Mouse (Mus musculus) midbrain, embryonic 13.5 days (tissue): ENCODE measurements around the gene Hoxa4. TPM values are rescaled to one million over a fixed set of nuclear protein-coding genes. Genes with fewer than 3 reads are reported as not detected.

Experiments
- ATAC-seq: fragments of 200-750 bp; cut with Nextera tagmentation; 2 replicates; pipeline ENCODE4 v1.8.0; 2017; ENCODE audit warnings: mild to moderate bottlenecking, moderate TSS enrichment, moderate library complexity
- H3K27ac ChIP-seq: fragments of 300-500 bp; sonication (generic); 2 replicates; pipeline ENCODE4 v1.5.1; 2015; ENCODE audit warnings: inconsistent platforms, mild to moderate bottlenecking, moderate library complexity
- H3K27me3 ChIP-seq: fragments of 300-500 bp; sonication (generic); 2 replicates; pipeline ENCODE4 v1.6.1; 2015; ENCODE audit warnings: mild to moderate bottlenecking, inconsistent platforms
- H3K36me3 ChIP-seq: fragments of 300-500 bp; sonication (generic); 2 replicates; pipeline ENCODE4 v1.6.1; 2015; ENCODE audit warnings: mild to moderate bottlenecking, inconsistent platforms
- H3K4me1 ChIP-seq: fragments of 300-500 bp; sonication (generic); replicated peaks from 2 replicates; pipeline ENCODE4 v1.6.1; 2015; ENCODE audit warnings: inconsistent platforms
- H3K4me2 ChIP-seq: fragments of 300-500 bp; sonication (generic); replicated peaks from 2 replicates; pipeline ENCODE4 v1.6.1; 2015; ENCODE audit warnings: moderate library complexity, mild to moderate bottlenecking, inconsistent platforms
- H3K4me3 ChIP-seq: fragments of 300-500 bp; sonication (generic); replicated peaks from 2 replicates; pipeline ENCODE4 v1.5.1; 2015; ENCODE audit warnings: mild to moderate bottlenecking, inconsistent platforms
- H3K9ac ChIP-seq: fragments of 300-500 bp; sonication (generic); replicated peaks from 2 replicates; pipeline ENCODE4 v1.6.1; 2015; ENCODE audit warnings: mild to moderate bottlenecking, inconsistent platforms
- H3K9me3 ChIP-seq: fragments of 300-500 bp; sonication (generic); 2 replicates; pipeline ENCODE4 v1.6.1; 2016; ENCODE audit warnings: mild to moderate bottlenecking, inconsistent platforms
- WGBS: fragments of 180-500 bp; shearing (Covaris S2); methylation state at CpG from one replicate; pipeline ENCODE4 v1.1.7; 2015; 5-methylcytosine and 5-hydroxymethylcytosine counted together
- polyA plus RNA-seq: library from polyadenylated mRNA; unstranded; fragments of >200 nt; fragmentation: Nextera tagmentation; extraction: Ambion mirVana; gene quantifications from 2 replicates; pipeline ENCODE4 v1.2.1, GENCODE M21; 2015

Gene Hoxa4
- polyA plus RNA-seq, 1 experiment from 2014 or later, result not detected

GRCm38 (mm10) chr6:52189909-52190308 lies 1.6 kb downstream of the Hoxa4 start:
- no peak overlapping the region for H3K4me3 ChIP-seq
- WGBS, result 5% methylated on average over 8 of the region's 8 CpGs
- H3K4me1 ChIP-seq, result peaks cover 10% of the 10 kb centered on the region
- no peaks in the 10 kb centered on the region for H3K36me3 ChIP-seq
- H3K27me3 ChIP-seq, result peaks cover 100% of the 10 kb centered on the region
- H3K4me2 ChIP-seq, result no peak overlapping the region
- no peak overlapping the region for H3K9ac ChIP-seq
- ATAC-seq, result no peak
- no peak overlapping the region for H3K27ac ChIP-seq
- H3K9me3 ChIP-seq, result no peaks in the 10 kb centered on the region

GRCm38 (mm10) chr6:52189172-52189591 lies 2.4 kb downstream of the Hoxa4 start:
- Histone ChIP-seq H3K4me3 (no peak overlapping the region), H3K27me3 (peaks cover 100% of the 10 kb centered on the region), H3K9ac (no peak overlapping the region), H3K36me3 (no peaks in the 10 kb centered on the region), H3K4me2 (no peak overlapping the region), H3K9me3 (no peaks in the 10 kb centered on the region), H3K27ac (no peak overlapping the region), H3K4me1 (peaks cover 10% of the 10 kb centered on the region)
- ATAC-seq, result no peak
- WGBS, result 7% methylated on average over 5 of the region's 5 CpGs

GRCm38 (mm10) chr6:52186500-52186899 lies 5.1 kb downstream of the Hoxa4 start:
- Histone ChIP-seq H3K27ac (no peak overlapping the region), H3K4me2 (no peak overlapping the region), H3K9ac (no peak overlapping the region), H3K4me3 (no peak overlapping the region), H3K4me1 (peaks cover 7% of the 10 kb centered on the region), H3K9me3 (no peaks in the 10 kb centered on the region), H3K36me3 (no peaks in the 10 kb centered on the region), H3K27me3 (peaks cover 100% of the 10 kb centered on the region)
- ATAC-seq, result no peak
- WGBS, result 8% methylated on average over 1 of the region's 1 CpGs

DNA sequence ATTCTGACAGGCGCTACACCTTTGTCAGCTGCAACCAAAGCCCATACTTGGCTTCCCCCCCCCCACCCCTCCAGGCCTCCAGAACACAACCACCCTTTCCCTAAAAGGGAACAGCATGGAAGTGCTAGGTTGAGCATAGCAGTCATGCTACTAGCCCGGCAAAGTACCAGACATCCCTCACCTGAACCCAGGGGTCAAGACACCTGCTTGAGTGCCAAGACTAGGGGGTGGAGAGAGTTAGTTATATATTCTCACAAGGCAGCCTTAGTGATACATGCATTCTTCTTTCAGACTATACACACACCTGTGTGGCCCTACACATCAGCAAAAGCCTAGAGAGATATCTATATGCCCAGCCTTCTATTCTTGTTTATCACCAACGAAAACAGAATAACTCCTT lies 5.7 kb downstream of the Hoxa4 start:
- 9% methylated on average over 3 of the region's 3 CpGs for WGBS
- no peak overlapping the region for H3K4me2 ChIP-seq
- ATAC-seq, result no peak
- peaks cover under 1% of the 10 kb centered on the region; the same call in 1 of the 2 replicates for H3K4me1 ChIP-seq
- no peak overlapping the region for H3K4me3 ChIP-seq
- H3K9ac ChIP-seq, result no peak overlapping the region
- H3K36me3 ChIP-seq, result no peaks in the 10 kb centered on the region
- no peak overlapping the region for H3K27ac ChIP-seq
- H3K9me3 ChIP-seq, result no peaks in the 10 kb centered on the region
- peaks cover 100% of the 10 kb centered on the region for H3K27me3 ChIP-seq

DNA sequence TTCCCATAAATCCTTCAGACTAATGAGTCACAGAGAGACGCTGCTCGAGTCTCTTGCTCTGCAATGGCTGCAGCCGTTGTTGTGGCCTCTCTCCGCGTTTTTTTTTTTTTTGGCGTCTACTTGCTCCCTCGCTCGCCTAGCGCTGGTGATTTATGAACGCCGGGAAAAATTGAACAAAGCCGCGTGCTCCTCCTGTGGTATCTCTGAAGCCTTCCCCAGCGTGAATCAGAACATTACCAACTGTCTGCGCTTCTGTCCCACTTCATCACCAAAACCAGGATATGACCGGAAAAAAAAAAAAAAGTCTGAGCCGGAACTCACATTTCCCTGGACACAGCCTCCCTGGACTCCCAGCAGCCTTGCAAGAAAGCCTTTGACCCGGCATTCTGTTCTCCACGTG lies 6.3 kb downstream of the Hoxa4 start:
- Histone ChIP-seq H3K4me3 (no peak overlapping the region), H3K36me3 (no peaks in the 10 kb centered on the region), H3K4me2 (no peak overlapping the region), H3K9me3 (no peaks in the 10 kb centered on the region), H3K9ac (no peak overlapping the region), H3K4me1 (no peaks in the 10 kb centered on the region), H3K27ac (no peak overlapping the region), H3K27me3 (peaks cover 100% of the 10 kb centered on the region)
- no peak for ATAC-seq
- WGBS, result under 1% methylated on average over 19 of the region's 19 CpGs

- 1% methylated on average over 6 of the region's 6 CpGs for WGBS
- ATAC-seq, result no peak
- Histone ChIP-seq H3K4me3 (no peak overlapping the region), H3K27me3 (peaks cover 100% of the 10 kb centered on the region), H3K4me2 (no peak overlapping the region), H3K4me1 (no peaks in the 10 kb centered on the region), H3K27ac (no peak overlapping the region), H3K9ac (no peak overlapping the region), H3K9me3 (no peaks in the 10 kb centered on the region), H3K36me3 (no peaks in the 10 kb centered on the region)
Observed at GRCm38 (mm10) chr6:52184668-52185067, 6.9 kb downstream of the Hoxa4 start.

GRCm38 (mm10) chr6:52183311-52184080 lies 8.1 kb downstream of the Hoxa4 start:
- Histone ChIP-seq H3K4me1 (no peaks in the 10 kb centered on the region), H3K4me2 (no peak overlapping the region), H3K9ac (no peak overlapping the region), H3K36me3 (no peaks in the 10 kb centered on the region), H3K9me3 (no peaks in the 10 kb centered on the region), H3K4me3 (no peak overlapping the region), H3K27ac (no peak overlapping the region), H3K27me3 (peaks cover 100% of the 10 kb centered on the region)
- no peak for ATAC-seq
- 5% methylated on average over 10 of the region's 10 CpGs for WGBS

DNA sequence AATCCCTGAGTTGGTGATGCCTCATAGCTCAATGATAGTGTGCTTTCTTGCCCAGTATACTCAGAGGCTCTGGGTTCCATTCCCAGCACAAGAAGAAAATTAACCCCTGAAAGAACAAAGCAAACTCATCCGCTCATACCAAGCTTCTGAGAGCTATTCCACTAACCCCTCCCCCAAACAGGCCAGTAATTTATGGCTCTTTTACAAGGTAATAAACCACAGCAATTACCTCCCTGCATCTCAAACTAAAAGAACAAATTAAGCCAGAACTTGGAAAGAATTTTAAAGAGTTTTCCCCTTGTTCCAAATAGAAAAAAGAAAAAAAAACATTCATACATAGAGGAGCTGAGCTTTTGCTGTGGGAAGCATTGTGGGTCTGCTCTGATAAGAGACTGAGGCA lies 8.8 kb downstream of the Hoxa4 start:
- Histone ChIP-seq H3K9me3 (no peaks in the 10 kb centered on the region), H3K4me2 (no peak overlapping the region), H3K27me3 (peaks cover 100% of the 10 kb centered on the region), H3K4me3 (no peak overlapping the region), H3K9ac (no peak overlapping the region), H3K36me3 (no peaks in the 10 kb centered on the region), H3K27ac (no peak overlapping the region), H3K4me1 (no peaks in the 10 kb centered on the region)
- 7% methylated on average over 1 of the region's 1 CpGs for WGBS
- no peak for ATAC-seq

DNA sequence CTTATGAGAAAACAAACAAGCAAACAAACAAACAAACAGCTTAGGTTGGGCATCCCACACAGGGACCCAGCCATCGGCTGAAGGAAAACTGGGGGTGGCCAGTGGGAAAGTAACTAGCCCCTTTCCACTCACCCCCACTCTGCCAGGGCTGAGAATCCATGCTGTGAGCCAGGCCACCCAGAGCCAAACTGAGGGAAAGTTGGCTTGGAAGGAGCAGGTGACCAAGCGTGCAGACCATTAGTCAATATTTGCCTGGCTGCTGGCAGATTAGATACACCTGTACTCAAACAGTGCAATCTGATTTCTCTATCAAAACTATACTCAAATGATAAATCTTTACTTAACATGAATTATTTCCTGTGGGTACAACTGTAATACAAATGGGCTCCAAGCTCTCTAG lies 9.5 kb downstream of the Hoxa4 start:
- WGBS, result 9% methylated on average over 2 of the region's 2 CpGs
- ATAC-seq, result no peak
- Histone ChIP-seq H3K9ac (no peak overlapping the region), H3K27ac (no peak overlapping the region), H3K4me1 (no peaks in the 10 kb centered on the region), H3K4me3 (no peak overlapping the region), H3K9me3 (no peaks in the 10 kb centered on the region), H3K27me3 (peaks cover 100% of the 10 kb centered on the region), H3K4me2 (no peak overlapping the region), H3K36me3 (no peaks in the 10 kb centered on the region)

DNA sequence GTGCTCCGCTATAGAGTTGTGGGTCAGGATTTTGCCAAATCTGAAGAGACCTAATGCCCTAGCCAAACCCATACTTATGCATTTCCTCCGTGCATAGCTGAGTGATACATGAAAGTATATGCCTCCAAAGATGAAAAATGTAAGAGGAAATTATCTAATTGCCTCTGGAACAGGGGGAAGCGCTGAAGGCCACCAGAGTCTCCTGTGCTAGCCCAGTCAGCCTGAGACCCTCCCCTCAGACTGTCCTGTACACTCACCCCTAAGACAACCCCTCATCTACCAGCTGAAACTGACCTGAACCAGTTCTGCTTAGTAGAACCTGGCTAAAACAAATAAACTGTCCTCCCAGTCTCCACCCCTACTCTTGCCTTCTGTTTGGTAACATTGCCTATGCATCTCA lies 10.8 kb downstream of the Hoxa4 start:
- H3K4me2 ChIP-seq, result no peak overlapping the region
- WGBS, result 2% methylated on average over 3 of the region's 3 CpGs
- no peak overlapping the region for H3K4me3 ChIP-seq
- no peak overlapping the region for H3K27ac ChIP-seq
- ATAC-seq, result no peak
- peaks cover 100% of the 10 kb centered on the region for H3K27me3 ChIP-seq
- no peaks in the 10 kb centered on the region for H3K9me3 ChIP-seq
- H3K36me3 ChIP-seq, result no peaks in the 10 kb centered on the region
- no peaks in the 10 kb centered on the region for H3K4me1 ChIP-seq
- no peak overlapping the region for H3K9ac ChIP-seq

DNA sequence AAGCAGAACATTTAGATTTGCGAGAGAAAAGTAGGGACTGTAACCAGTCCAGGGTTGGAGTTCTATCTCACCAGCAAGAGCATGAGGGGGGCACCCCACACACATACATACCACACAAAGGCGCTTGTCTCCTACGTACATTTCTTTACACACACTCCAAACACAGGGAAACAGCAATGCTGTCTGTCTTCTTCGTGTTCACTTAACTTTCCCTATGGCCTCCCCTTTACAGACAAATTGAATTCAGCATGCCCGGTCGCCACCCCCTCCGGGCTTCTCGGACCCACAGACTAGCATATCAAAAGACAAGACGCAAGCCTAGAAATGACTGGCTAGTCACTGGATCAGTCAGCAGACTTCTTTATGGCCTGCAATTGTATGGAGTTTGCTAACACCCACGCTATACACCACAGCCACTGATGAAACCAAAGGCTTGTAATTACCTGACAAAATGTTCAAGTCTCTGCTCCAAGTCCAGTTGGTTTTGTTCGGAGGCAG lies 11.3 kb downstream of the Hoxa4 start:
- no peaks in the 10 kb centered on the region for H3K9me3 ChIP-seq
- no peaks in the 10 kb centered on the region for H3K4me1 ChIP-seq
- H3K36me3 ChIP-seq, result no peaks in the 10 kb centered on the region
- no peak overlapping the region for H3K4me2 ChIP-seq
- H3K4me3 ChIP-seq, result no peak overlapping the region
- H3K9ac ChIP-seq, result no peak overlapping the region
- H3K27ac ChIP-seq, result no peak overlapping the region
- ATAC-seq, result no peak
- H3K27me3 ChIP-seq, result peaks cover 100% of the 10 kb centered on the region
- 3% methylated on average over 11 of the region's 11 CpGs for WGBS

DNA sequence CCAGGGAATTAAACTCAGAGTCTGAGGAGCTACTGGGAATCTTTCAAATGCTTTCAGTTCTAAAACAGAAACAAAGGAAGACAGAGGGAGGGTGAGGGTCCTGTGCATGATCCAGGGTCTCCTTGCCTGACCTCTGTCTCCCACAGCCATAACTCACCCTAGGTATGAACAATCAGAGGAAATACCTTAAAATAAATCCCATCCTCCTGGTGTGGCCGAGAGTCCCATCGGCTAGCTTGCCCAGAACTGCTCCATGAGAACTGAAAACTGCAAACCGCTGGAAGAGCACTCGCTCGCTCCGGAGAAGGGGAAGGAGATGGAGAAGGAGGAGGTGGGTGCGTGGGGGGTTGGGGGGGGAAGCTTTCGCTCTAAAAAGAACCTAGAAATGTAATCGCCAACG lies 11.9 kb downstream of the Hoxa4 start:
- H3K27ac ChIP-seq, result no peak overlapping the region
- H3K27me3 ChIP-seq, result peaks cover 100% of the 10 kb centered on the region
- H3K4me3 ChIP-seq, result no peak overlapping the region
- 1% methylated on average over 10 of the region's 10 CpGs for WGBS
- no peak overlapping the region for H3K4me2 ChIP-seq
- H3K9ac ChIP-seq, result no peak overlapping the region
- H3K36me3 ChIP-seq, result no peaks in the 10 kb centered on the region
- ATAC-seq, result no peak
- H3K4me1 ChIP-seq, result no peaks in the 10 kb centered on the region
- H3K9me3 ChIP-seq, result no peaks in the 10 kb centered on the region
